Mouse (Mus musculus) kidney, postnatal 0 days (tissue): ENCODE results near the gene Ppp2r2c. TPM values are rescaled to one million over a fixed set of nuclear protein-coding genes. Genes with fewer than 3 reads are reported as not detected.

Source experiments
- ATAC-seq: fragments of 200-750 bp; cut with Nextera tagmentation; replicated peaks from 2 replicates; pipeline ENCODE4 v1.8.0; 2017; ENCODE audit warnings: low read depth, moderate number of reproducible peaks, moderate TSS enrichment, moderate library complexity; ENCODE audit not compliant: low FRiP score
- DNase-seq: peaks from one replicate; pipeline ENCODE4 v3.0.0-alpha.2; 2016; ENCODE audit warnings: low spot score
- H3K27ac ChIP-seq: fragments of 300-500 bp; sonication (generic); 2 replicates; pipeline ENCODE4 v1.5.1; 2014; ENCODE audit warnings: mild to moderate bottlenecking
- H3K27me3 ChIP-seq: fragments of 300-500 bp; sonication (generic); 2 replicates; pipeline ENCODE4 v1.6.1; 2014; ENCODE audit warnings: low read length, mixed read lengths; ENCODE audit not compliant: insufficient read depth
- H3K36me3 ChIP-seq: fragments of 300-500 bp; sonication (generic); 2 replicates; pipeline ENCODE4 v1.6.1; 2014; ENCODE audit warnings: low read length, mixed read lengths; ENCODE audit not compliant: insufficient read depth
- H3K4me1 ChIP-seq: fragments of 300-500 bp; sonication (generic); replicated peaks from 2 replicates; pipeline ENCODE4 v1.6.1; 2014; ENCODE audit warnings: antibody characterized with exemption, low read length, mixed read lengths; ENCODE audit not compliant: insufficient read depth
- H3K4me2 ChIP-seq: fragments of 300-500 bp; sonication (generic); 2 replicates; pipeline ENCODE4 v1.6.1; 2014; ENCODE audit warnings: mild to moderate bottlenecking, low read length, moderate library complexity, mixed read lengths
- H3K4me3 ChIP-seq: fragments of 300-500 bp; sonication (generic); replicated peaks from 2 replicates; pipeline ENCODE4 v1.5.1; 2014; ENCODE audit warnings: low read depth, low read length
- H3K9ac ChIP-seq: fragments of 300-500 bp; sonication (generic); 2 replicates; pipeline ENCODE4 v1.6.1; 2014; ENCODE audit warnings: low read depth, low read length
- H3K9me3 ChIP-seq: fragments of 300-500 bp; sonication (generic); replicated peaks from 2 replicates; pipeline ENCODE4 v1.6.1; 2016; ENCODE audit warnings: low read length, inconsistent platforms, mixed read lengths
- CTCF ChIP-seq: IDR thresholded peaks from 2 replicates; pipeline ENCODE4 v1.5.1; 2016; ENCODE audit warnings: antibody characterized with exemption, low read depth, mild to moderate bottlenecking, moderate library complexity
- WGBS: fragments of 180-500 bp; shearing (Covaris S2); extraction: QIAGEN DNeasy Blood & Tissue Kit; methylation state at CpG from one replicate; pipeline ENCODE4 v1.1.7; 2014; 5-methylcytosine and 5-hydroxymethylcytosine counted together
- polyA plus RNA-seq: library from polyadenylated mRNA; unstranded; fragments of >200 nt; fragmentation: Nextera tagmentation; extraction: Ambion mirVana; gene quantifications from 2 replicates; pipeline ENCODE4 v1.2.1, GENCODE M21; 2015

The Ppp2r2c gene
- polyA plus RNA-seq, 1 experiment from 2014 or later, result 0.11 TPM

- DNase-seq (no peak), ATAC-seq (no peak)
- Histone ChIP-seq H3K4me2 (no peak overlapping the region), H3K27ac (no peak overlapping the region), H3K4me1 (no peaks in the 10 kb centered on the region), H3K4me3 (no peak overlapping the region), H3K9me3 (no peaks in the 10 kb centered on the region), H3K9ac (no peak overlapping the region), H3K27me3 (no peaks in the 10 kb centered on the region), H3K36me3 (no peaks in the 10 kb centered on the region)
- WGBS, result 67% methylated on average over 9 of the region's 9 CpGs
- no peak for TF ChIP-seq CTCF
These were observed 24.9 kb downstream of the Ppp2r2c start for GRCm38 (mm10) chr5:36893263-36893662.

GRCm38 (mm10) chr5:36894070-36894469 is 25.8 kb downstream of the Ppp2r2c start:
- Histone ChIP-seq H3K36me3 (no peaks in the 10 kb centered on the region), H3K4me3 (no peak overlapping the region), H3K27me3 (no peaks in the 10 kb centered on the region), H3K9me3 (no peaks in the 10 kb centered on the region), H3K4me2 (no peak overlapping the region), H3K9ac (no peak overlapping the region), H3K4me1 (no peaks in the 10 kb centered on the region), H3K27ac (no peak overlapping the region)
- ATAC-seq (no peak), DNase-seq (no peak)
- no peak for TF ChIP-seq CTCF
- 69% methylated on average over 10 of the region's 10 CpGs for WGBS

- Histone ChIP-seq H3K27me3 (no peaks in the 10 kb centered on the region), H3K4me3 (no peak overlapping the region), H3K36me3 (no peaks in the 10 kb centered on the region), H3K9ac (no peak overlapping the region), H3K4me1 (no peaks in the 10 kb centered on the region), H3K9me3 (no peaks in the 10 kb centered on the region), H3K27ac (no peak overlapping the region), H3K4me2 (no peak overlapping the region)
- DNase-seq (no peak), ATAC-seq (no peak)
- WGBS, result 67% methylated on average over 6 of the region's 6 CpGs
- TF ChIP-seq CTCF, result no peak
These were observed 26.5 kb downstream of the Ppp2r2c start for GRCm38 (mm10) chr5:36894604-36895368.

GRCm38 (mm10) chr5:36895621-36896573 is 27.6 kb downstream of the Ppp2r2c start:
- H3K4me2 ChIP-seq, result no peak overlapping the region
- no peak for TF ChIP-seq CTCF
- H3K9ac ChIP-seq, result no peak overlapping the region
- H3K27me3 ChIP-seq, result no peaks in the 10 kb centered on the region
- no peaks in the 10 kb centered on the region for H3K9me3 ChIP-seq
- DNase-seq, result peak; percentile 6
- no peaks in the 10 kb centered on the region for H3K4me1 ChIP-seq
- H3K27ac ChIP-seq, result no peak overlapping the region
- H3K4me3 ChIP-seq, result no peak overlapping the region
- ATAC-seq, result no peak
- WGBS, result 77% methylated on average over 10 of the region's 10 CpGs
- H3K36me3 ChIP-seq, result no peaks in the 10 kb centered on the region

- no peaks in the 10 kb centered on the region for H3K9me3 ChIP-seq
- no peaks in the 10 kb centered on the region for H3K4me1 ChIP-seq
- H3K27ac ChIP-seq, result no peak overlapping the region
- no peak for DNase-seq
- 78% methylated on average over 8 of the region's 8 CpGs for WGBS
- no peak for ATAC-seq
- H3K4me2 ChIP-seq, result no peak overlapping the region
- no peak overlapping the region for H3K9ac ChIP-seq
- no peaks in the 10 kb centered on the region for H3K27me3 ChIP-seq
- no peak overlapping the region for H3K4me3 ChIP-seq
- TF ChIP-seq CTCF, result no peak
- no peaks in the 10 kb centered on the region for H3K36me3 ChIP-seq
These were observed 29.7 kb downstream of the Ppp2r2c start for GRCm38 (mm10) chr5:36897999-36898398.

- H3K4me2 ChIP-seq, result no peak overlapping the region
- DNase-seq (no peak), ATAC-seq (no peak)
- no peaks in the 10 kb centered on the region for H3K9me3 ChIP-seq
- WGBS, result 74% methylated on average over 11 of the region's 11 CpGs
- H3K9ac ChIP-seq, result no peak overlapping the region
- no peaks in the 10 kb centered on the region for H3K27me3 ChIP-seq
- H3K4me1 ChIP-seq, result no peaks in the 10 kb centered on the region
- H3K27ac ChIP-seq, result no peak overlapping the region
- no peak for TF ChIP-seq CTCF
- H3K36me3 ChIP-seq, result no peaks in the 10 kb centered on the region
- no peak overlapping the region for H3K4me3 ChIP-seq
These were observed 30.2 kb downstream of the Ppp2r2c start for GRCm38 (mm10) chr5:36898415-36899109.
